Mouse (Mus musculus) kidney, postnatal 4 days (tissue): Measurements from ENCODE around the gene Cd47.

Experiments used
- DNase-seq, 2 experiments: peaks; one replicate each; pipeline ENCODE4 v3.0.0; 2021; ENCODE audit warnings: mixed read lengths in 2 of 2

Cd47 gene

DNA sequence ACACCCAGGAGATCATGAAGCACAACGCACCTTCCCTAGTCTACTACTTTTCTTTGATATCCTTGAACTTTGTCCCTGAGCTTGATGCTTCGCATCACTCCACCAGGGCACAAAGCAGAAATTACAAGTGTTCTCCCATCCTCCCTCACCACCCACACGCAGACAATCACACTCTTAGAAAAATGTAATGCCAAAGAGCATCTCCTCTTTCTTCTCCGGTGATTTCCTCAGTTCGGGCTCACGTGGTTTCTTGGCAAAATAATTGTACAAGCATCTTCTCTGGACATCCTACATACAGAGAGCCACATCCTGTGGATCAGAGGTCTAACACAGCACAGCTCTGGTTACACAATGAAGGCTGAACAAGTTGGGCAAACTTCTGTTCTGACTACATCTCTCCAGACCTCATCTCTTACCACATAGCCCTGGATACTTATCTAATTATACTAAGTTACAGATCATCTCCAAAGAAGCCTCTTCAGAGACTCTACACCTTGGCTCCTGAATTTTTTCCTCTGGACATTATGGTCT lies 36.4 kb downstream of the Cd47 start:
- no peak for DNase-seq

DNA sequence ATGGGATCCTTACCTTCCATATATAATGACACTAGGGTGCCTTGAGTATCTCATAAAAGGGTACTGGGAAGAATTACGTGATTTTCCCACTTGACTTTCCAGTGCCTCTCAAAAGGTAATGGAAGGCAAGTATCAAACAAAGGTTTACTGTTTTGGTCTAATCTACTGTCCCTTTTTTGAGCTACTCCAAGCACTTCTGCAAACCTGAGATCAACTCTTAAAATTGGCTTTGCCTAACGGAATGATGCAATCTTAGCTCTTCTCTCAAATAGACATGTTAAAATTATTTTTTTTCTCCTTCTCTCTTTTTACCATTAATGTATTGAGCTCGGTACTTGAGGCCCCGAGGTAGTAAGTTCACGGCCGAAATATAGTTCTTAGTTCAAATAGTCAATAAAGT lies 38.6 kb downstream of the Cd47 start:
- no peak for DNase-seq

DNA sequence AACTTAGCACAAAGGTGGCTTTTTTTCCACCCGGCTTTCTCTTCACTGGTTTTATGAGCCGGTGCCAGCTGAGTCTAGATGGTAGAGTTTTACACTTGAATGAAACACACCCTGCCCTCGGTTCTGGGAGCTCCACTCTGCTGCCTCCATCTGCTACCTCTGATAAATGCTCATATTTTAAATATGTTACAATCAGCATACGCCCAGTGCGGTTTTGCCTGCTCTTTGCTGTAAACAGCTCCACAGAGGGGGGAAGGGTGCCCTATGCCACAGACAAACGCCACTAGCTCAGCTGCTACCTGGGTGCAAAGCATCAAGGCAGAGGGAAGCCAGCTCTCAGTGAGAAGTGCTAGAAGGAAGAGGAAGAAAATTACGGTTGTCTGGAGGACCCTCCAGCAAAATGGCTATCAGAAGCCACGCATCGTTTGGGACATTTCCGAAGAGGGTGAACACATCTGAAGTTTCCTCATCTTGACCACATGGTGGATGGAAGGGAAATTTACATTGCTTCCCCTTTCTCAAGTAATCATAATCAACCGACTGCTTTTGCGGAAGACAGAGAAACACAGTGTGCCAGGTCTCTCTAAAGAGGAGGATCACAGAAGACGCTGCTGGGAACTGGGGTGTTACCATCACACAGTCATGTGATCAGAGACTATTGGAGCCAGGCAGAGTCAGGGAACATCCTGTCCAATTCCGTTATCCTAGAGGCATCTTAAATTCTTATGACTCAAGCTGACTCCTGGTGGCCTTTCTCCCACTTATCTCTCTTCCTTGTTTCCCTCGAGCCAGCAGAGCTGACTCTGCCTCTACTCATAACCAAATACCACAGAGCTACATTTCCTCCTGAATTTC lies 39.6 kb downstream of the Cd47 start:
- peak; percentile 16 to 31 for DNase-seq

DNA sequence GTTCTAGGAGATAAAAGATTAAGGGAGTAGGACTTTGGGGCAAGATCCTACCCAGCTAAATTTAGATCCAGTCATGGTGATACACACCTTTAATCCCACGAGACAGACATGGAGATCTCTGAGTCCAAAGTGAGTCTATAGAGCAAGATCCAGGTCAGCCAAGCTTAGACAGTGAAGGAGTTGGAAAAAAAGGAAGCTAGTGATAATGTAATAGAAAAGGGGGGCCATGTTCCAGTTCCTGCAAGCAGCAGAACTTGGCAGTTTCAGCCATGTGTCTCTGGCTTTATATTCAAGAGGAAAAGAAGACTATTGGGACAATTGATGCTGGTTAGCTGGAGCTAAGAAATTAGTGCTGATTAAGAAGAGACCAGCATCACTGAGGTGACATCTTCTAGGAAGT lies 43.4 kb downstream of the Cd47 start:
- no peak for DNase-seq

DNA sequence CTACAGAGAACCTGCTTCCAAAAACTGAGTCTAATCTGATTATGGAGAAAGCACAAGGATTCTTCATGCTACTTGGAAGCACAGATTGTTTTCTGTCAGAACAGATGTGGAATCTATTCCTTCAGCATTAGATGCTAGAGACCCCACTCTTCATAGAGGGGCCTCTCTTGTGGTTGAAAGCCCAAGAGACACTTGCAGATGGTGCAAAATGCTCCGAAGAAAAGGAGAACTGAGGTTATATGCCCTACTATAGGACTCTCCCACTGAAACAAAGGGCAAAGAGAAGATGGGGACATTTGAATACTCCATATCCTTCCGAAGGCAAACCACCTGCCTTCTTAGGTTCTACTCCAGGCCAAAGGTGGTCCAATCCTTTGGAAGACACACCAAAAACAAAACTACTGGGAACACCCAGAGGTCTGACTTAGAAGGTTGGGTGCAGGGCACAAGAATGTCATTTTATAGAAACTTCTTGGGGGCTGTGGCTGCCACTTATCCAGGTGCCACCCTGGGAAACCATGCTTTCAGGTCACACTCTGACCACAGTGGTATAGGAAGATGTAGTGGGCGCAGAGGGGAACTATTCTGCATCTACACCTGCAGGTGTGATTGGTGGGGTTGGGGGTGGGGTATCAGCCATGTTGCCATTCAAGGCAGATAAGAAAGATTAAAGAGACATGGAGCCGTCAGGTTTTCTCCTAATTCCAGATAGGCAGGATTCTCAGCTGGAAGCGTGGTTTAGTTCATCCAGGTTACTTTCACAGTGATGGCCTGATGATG lies 47.1 kb downstream of the Cd47 start:
- no peak for DNase-seq

- DNase-seq, result no peak
Measured at GRCm38 (mm10) chr16:49848651-49849050, 48.3 kb downstream of the Cd47 start.

- no peak for DNase-seq
Measured at GRCm38 (mm10) chr16:49852940-49853339, 52.6 kb downstream of the Cd47 start.

DNA sequence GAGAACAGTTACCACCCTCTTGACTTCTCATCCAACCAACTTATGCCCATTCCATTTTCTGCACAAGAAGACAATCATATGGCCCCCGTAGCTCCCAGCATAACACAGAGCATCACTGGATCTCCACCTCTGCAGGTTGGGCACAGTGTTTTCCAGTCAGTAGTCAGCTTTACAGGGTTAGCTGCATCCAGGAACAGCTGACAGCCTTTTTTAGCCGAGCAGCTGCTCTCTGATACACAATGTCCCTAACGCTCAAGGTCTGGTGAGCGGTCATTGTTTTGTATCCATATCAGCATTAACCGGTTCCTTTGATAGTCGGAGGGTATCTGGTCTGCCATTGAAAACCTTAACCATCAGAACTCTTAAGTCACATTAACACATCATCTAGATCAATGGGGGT lies 53.3 kb downstream of the Cd47 start:
- no peak for DNase-seq

- DNase-seq, result no peak
Measured at GRCm38 (mm10) chr16:49854194-49854593, 53.9 kb downstream of the Cd47 start.

DNA sequence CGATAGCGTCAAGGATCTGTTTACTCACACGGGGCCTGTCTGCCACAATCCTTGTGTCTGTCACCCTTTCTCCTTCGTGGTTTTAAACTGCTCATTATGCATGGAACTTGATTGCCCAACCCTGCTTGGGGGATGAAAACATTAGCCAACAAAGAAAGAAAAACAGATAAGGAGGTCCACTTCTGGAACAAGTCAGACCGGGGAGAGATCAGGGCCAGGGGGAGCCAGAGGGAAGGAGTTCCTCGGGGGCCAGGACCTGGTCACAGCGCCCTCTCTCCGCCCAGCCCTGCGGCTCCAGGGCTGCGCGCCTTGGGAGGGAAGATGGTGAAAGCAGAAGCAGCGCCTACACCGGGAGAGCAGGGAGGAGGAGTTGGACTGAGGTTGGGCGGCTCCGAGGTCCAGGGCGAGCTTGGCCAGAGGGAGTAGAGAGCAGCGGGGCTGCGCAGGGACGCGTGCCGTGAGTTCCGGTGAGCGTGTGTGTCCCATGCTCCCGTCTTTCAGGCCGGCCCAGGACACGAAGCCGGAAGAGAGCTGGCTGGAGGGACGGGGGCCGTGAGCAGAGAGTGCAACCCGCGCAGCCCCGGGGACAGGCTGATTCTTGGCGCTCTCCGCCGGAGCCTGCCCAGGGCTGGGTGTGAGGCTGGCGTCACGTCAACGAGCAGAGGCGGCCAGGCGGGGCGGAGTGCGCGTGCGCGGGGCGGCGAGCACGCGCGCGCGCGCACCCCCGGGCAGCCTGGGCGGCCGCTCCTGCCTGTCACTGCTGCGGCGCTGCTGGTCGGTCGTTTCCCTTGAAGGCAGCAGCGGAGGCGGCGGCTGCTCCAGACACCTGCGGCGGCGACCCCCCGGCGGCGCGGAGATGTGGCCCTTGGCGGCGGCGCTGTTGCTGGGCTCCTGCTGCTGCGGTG lies 54.9 kb downstream of the Cd47 start:
- DNase-seq, result peak; percentile 90 to 94

- DNase-seq, result no peak
Measured at GRCm38 (mm10) chr16:49855836-49856503, 55.6 kb downstream of the Cd47 start.

DNA sequence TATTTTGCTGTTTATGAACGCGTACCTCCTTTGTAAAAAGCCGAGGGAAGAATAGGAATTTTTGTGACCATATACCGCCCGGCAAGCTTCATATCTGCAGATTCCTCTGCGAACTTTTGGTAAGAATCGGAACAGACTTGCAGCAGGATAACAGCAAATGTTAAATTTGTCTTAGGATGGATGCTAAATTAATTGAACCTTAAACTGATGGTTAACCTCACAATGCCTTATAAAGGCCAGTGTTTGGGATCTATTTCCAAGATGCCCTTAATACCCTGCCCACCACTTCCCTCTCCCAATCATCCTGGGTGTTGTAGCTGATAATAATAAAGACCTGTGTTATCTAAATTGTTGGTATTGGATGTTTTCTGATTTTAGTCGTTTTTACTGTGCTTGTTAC lies 56.3 kb downstream of the Cd47 start:
- DNase-seq, result no peak

DNA sequence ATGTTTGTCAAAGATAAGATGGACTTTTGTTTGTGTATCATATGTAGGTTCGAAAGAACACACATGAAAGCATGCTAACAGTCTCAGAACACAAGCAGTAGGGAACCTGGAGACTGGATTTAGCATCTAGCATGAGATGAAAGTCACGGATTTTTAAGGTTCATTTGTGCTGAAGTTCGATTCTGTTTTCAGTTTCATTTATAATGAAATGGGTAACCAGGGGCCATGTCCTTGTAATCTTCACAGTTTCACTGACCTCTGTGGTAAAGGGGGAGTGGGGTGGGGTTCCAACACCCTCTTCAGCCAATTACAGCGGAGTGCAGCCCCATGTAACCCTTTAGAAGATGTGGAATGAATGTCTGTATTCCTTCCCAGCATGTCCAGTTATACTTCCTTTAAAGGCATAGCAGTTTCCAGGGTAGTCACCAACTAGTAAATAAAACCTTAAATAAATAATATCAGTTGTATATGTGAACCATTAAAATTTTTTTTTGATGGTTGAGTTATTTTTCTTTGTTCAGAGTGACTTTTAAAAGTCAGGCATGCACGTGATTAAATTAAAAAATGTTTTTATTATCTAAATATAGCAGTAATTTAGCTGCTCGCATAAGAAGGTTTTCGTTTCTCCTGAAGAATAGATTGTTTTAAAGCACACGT lies 57.3 kb downstream of the Cd47 start:
- DNase-seq, result peak in 1 of 2 experiments; percentile 12

DNA sequence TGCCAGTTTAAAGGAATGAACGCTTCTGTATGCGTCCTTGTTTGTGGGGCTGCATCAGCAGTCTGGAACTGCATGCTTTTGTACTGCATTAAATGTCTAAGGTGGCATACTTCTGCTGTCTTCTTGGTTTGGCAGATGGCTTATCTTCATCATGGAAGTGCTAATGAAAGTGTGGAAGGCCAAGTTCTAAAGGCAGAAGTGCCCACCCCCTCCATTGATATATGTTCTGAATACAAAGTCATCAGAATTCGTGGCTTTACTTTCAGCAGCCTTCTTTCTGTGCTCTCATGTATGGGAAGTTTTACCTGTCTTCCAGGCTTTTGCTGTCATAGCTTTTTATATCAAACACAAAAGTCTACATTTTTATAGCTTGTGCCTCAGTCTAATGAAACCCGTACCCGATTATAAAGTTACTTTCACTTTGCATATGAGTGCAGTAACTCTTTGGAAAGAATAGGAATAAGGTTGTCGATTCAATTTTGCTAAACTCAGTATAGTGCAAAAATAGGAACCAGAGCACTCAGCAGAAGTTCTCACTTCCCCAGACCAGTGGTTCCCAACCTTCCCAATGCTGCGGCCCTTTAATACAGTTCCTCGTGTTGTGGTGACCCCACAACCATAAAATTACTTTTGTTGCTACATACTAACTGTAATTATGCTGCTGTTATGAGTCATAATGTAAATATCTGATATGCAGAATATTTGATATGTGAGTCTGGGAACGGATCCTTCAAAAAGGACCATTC lies 58.0 kb downstream of the Cd47 start:
- DNase-seq, result no peak

- DNase-seq, result peak in 1 of 2 experiments; percentile 11
Measured at GRCm38 (mm10) chr16:49858907-49859853, 58.8 kb downstream of the Cd47 start.

- DNase-seq, result no peak
Measured at GRCm38 (mm10) chr16:49861986-49862385, 61.7 kb downstream of the Cd47 start.

- no peak for DNase-seq
Measured at GRCm38 (mm10) chr16:49866617-49867016, 66.3 kb downstream of the Cd47 start.

GRCm38 (mm10) chr16:49868278-49868677 lies 67.9 kb downstream of the Cd47 start:
- DNase-seq, result no peak

DNA sequence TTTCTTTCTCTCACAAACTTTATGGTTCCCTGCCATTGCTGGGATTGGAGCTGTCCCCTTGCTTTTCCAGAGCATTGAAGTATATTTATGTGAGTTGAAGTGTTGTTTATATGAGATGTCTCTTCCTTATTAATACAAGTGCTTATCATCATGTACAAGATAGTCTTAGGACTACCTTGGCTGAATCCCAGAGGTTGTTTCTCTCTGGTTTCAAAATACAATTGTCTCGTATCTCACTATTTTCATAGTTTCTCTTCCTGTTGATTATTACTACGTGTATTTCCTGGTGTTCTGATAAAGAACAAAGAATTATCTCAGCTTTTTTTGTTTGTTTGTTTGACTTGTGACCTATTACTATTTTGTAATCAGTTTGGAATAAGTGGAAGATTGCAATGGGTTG lies 73.6 kb downstream of the Cd47 start:
- DNase-seq, result no peak

DNA sequence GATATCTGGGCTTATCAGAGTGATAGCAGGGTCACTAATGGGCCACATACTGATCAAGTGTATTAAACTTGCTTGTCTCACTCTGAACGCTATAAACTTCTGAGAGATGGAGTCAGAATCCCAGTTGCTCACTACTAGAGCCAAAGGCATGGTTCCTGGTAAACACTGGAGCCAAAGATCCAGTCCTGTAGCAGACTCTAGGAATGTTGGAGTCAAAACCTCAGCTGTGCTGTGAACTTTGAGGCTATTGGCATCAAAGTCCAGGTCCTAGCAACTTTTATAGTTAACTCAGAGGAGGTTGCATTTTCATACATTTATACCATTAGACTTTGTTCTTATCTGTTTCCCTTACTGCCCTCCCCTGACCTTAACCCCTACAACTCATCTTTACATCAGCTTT lies 74.2 kb downstream of the Cd47 start:
- DNase-seq, result no peak
